Mouse (Mus musculus) monocyte, adult 59 days (primary cell): ENCODE measurements around the gene Gpd1. TPM values are rescaled to one million over a fixed set of nuclear protein-coding genes. Genes with fewer than 3 reads are reported as not detected.

Source experiments
- total RNA-seq, 2 experiments: library from RNA; stranded (reverse); gene quantifications; one replicate each; pipeline ENCODE4 v1.2.4; 2023

The Gpd1 gene
- total RNA-seq, result 10 to 100 TPM; 12.2 to 13.7 TPM

DNA sequence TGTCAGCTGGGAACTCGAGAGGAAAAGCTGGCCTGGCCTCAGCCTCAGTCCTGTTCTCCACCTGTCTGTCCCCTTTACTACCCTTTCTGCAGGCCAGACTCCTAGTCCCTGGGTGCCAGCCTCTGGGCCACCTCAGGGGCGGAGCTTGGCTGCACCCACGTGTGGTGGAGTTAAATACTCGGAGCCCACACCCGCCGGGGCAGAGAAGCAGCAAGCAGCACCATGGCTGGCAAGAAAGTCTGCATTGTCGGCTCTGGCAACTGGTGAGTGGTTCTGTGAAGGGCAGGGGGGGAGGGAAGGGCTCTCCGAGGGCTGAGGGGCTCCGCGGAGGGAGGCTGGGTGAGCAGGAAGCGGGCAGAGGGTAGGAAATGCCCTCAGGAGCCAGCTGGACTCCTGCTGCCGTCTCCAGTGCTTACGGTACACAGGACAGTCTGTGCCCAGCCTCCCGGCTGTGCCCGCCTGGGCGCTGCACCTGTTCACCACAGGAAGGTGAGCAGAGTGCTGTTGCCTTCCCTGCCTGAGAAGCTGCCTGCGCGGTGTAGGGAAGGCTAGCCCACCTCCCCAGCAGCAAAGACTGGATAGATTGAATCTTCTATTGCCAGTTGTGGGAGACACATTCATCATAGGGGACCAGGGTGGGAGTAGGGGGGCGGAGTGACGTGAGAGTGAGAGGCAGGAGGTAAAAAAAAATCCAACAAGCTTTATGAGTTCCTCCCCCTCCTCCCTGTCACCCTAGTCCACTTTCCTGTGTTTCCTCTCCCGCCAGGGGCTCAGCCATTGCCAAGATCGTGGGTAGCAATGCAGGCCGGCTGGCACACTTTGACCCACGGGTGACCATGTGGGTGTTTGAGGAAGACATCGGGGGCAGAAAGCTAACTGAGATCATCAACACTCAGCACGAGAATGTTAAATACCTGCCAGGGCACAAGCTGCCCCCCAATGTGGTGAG lies at the start of gene Gpd1:
Gpd1 (plus strand) TSS at position 130 of the 949 bp plus-strand sequence.

GRCm38 (mm10) chr15:99670154-99670821 lies 47.0 kb upstream of the Gpd1 start, which contains the start of gene Asic1:
TSS of gene Asic1 (plus strand) at chr15:99670368.

DNA sequence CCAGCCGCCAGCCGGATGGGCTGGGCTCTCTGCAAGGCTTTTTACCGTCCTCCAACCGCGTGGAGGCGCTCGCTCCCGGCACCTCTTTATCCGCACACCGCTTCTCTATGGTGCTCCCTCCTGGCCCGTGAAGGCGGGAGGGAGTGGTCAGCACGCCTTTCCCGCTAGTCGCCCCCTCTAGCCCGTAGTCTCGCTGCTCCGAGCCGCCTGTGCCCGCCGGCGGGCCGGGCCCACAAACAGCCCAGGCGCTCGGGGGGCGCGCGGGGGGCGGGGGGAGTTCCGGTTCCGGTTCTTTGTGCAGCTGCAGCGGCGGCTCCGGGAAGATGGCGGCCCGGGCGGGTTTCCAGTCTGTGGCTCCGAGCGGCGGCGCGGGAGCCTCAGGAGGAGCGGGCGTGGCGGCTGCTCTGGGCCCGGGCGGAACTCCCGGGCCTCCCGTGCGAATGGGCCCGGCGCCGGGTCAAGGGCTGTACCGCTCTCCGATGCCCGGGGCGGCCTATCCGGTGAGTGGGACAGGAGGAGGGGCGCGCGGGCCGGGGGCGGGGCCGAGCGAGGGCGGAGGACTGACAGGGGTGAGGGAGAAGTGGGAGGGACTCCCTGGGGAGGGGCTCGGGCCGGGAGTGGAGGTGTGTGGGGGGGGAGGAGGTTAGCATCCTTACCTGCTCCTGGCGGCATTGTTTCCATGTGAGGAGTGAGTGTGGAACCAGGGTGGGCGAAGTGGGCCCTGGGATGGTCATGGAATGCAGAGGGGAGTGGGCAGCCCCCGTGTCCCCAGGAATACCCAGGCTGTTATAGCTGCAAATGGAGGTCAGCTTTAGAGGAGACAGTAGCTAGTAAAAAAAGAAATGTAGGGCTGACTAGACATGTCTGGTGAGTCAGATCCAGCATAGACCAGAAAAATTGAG lies 15.1 kb upstream of the Gpd1 start, which contains the start of gene Smarcd1:
Smarcd1 (plus strand) TSS at position 131 of the 902 bp plus-strand sequence.

DNA sequence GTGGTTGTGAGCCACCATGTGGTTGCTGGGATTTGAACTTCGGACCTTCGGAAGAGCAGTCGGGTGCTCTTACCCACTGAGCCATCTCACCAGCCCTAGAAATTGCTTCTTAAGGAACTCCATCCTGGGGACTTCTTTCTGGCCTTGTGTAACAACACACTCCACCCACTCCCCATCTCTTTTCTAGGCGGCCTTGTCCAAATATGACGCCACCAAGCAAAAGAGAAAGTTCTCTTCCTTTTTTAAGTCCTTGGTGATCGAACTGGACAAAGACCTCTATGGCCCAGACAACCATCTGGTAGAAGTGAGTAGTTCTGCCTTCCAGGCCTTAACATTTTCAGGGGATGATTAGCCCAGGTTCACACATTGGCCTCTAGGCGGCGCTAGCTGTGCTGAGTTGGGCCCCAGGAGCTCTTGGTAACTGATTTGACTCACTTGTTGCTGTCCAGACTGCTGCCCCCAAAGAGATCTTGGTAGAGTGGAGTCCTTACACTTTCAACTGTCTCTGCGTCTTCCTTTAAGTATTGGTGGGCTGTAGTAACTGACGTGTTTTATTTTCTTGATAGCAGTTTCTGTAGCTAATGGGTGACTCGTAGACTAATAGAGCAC lies 11.8 kb upstream of the Gpd1 start, which contains the start of gene Gm17349:
Gm17349 (minus strand) TSS at position 51 of the 609 bp plus-strand sequence.

GRCm38 (mm10) chr15:99725341-99726155 lies 8.2 kb downstream of the Gpd1 start, which contains the start of gene Cox14:
TSS of gene Cox14 (plus strand) at chr15:99725618.

GRCm38 (mm10) chr15:99772881-99772924 lies 55.4 kb downstream of the Gpd1 start, which contains the start of gene Cers5:
TSS of gene Cers5 (minus strand) at chr15:99772885.

Other genes starting within 250 kb of the Gpd1 start
- 1 to 10 TPM; 4.7 to 5.0 TPM for gene Bcdin3d, start 242.8 kb upstream of the Gpd1 start, total RNA-seq
- gene Faim2, start 189.3 kb upstream of the Gpd1 start, total RNA-seq, result not detected
- gene Aqp2, start 138.5 kb upstream of the Gpd1 start, total RNA-seq, result not detected
- gene Aqp5, start 126.7 kb upstream of the Gpd1 start, total RNA-seq, result not detected
- not detected for gene Aqp6, start 116.1 kb upstream of the Gpd1 start, total RNA-seq
- gene Racgap1, start 65.9 kb upstream of the Gpd1 start, total RNA-seq, result 10 to 100 TPM; 27.8 to 29.0 TPM
- under 1 TPM in 1 of 2 experiments, not detected in 1; 0.29 TPM for gene Asic1, start 47.1 kb upstream of the Gpd1 start, total RNA-seq
- 10 to 100 TPM; 23.2 to 30.8 TPM for gene Smarcd1, start 15.4 kb upstream of the Gpd1 start, total RNA-seq
- 1 to 10 TPM in 1 of 2 experiments, not detected in 1; 3.2 TPM for gene Gm17349, start 12.0 kb upstream of the Gpd1 start, total RNA-seq
- 10 to 100 TPM; 62.3 to 73.0 TPM for gene Cox14, start 8.1 kb downstream of the Gpd1 start, total RNA-seq
- gene Cers5, start 55.4 kb downstream of the Gpd1 start, total RNA-seq, result 10 to 100 TPM; 61.4 to 72.4 TPM
- gene Lima1, start 157.9 kb downstream of the Gpd1 start, total RNA-seq, result 10 to 100 TPM; 62.1 to 72.5 TPM
- gene Fam186a, start 249.5 kb downstream of the Gpd1 start, total RNA-seq, result not detected